ENCODE assay signal across 8 mouse cellular contexts in genomic region chr2:26932473-26933303, GRCm38 (mm10). TPM values are rescaled to one million over a fixed set of nuclear protein-coding genes. Genes with fewer than 3 reads are reported as not detected.
DNase-seq lines count a peak whose midpoint lies in the region; ATAC-seq and TF ChIP-seq lines count a peak whose summit lies in the region.

No protein-coding gene starts in this region.

- peaks cover 5 to 38% of the 10 kb centered on the region in 2 experiments; a peak in 3 of 4 replicates for H3K36me3 ChIP-seq in MEL (ENCODE audit: control insufficient read depth in 1 of 2, insufficient read depth in 2 of 2, low read length in 2 of 2)
- no peaks in the 10 kb centered on the region for H3K36me3 ChIP-seq in liver, embryonic 16.5 days (ENCODE audit: control insufficient read depth, insufficient read depth)
- H3K36me3 ChIP-seq in stomach, embryonic 15.5 days: 0 out of 2 replicates have a peak, but pooled peaks cover 15% of the 10 kb centered on the region

- H3K9me3 ChIP-seq in MEL (replicated peaks; ENCODE audit: insufficient read depth, low read length): no peaks in the 10 kb centered on the region
- H3K9me3 ChIP-seq in liver, embryonic 16.5 days (replicated peaks; ENCODE audit: control insufficient read depth, low read length): no peaks in the 10 kb centered on the region
- H3K9me3 ChIP-seq in stomach, embryonic 15.5 days: no peaks in the 10 kb centered on the region

- TF ChIP-seq POLR2A in MEL (IDR thresholded peaks at IDR 0.05; ENCODE audit: control insufficient read depth in 1 of 2, insufficient read depth in 1 of 2, low read depth in 1 of 2, low read length in 2 of 2, poor library complexity in 1 of 2): no peak
- no peak for TF ChIP-seq POLR2A in embryonic fibroblast, embryonic 13.5 days (IDR thresholded peaks at IDR 0.05; ENCODE audit: low read depth, low read length)

- WGBS in liver, embryonic 16.5 days (ENCODE audit: insufficient replicate concordance): under 1% methylated on average over 37 of the region's 49 CpGs
- WGBS in stomach, embryonic 15.5 days: under 1% methylated on average over 42 of the region's 49 CpGs

- TF ChIP-seq EP300 in MEL (IDR thresholded peaks at IDR 0.05; ENCODE audit: low read depth in 1 of 2, low read length in 2 of 2): no peak

- DNase-seq in heart, adult 9 months (ENCODE audit: low spot score in 2 of 2): peak; percentile 24 to 47
- no peak for DNase-seq in heart, adult 11 months
- DNase-seq in MEL (ENCODE audit: low read depth, low spot score): peak; percentile 59
- DNase-seq in induced T-regulatory cell, adult 2 months (ENCODE audit: low read depth): peak; percentile 54
- DNase-seq in right cerebral cortex, postnatal 36 days (ENCODE audit: low spot score in 2 of 2): no peak

- H3K4me1 ChIP-seq in MEL (ENCODE audit: control insufficient read depth in 1 of 2, insufficient read depth in 2 of 2, low read length in 2 of 2): peaks cover 19 to 46% of the 10 kb centered on the region in 2 experiments
- peaks cover 9% of the 10 kb centered on the region; the same call in 1 of the 2 replicates for H3K4me1 ChIP-seq in embryonic fibroblast, embryonic 13.5 days (ENCODE audit: control insufficient read depth, insufficient read depth, low read length)
- H3K4me1 ChIP-seq in liver, embryonic 16.5 days (ENCODE audit: control insufficient read depth, low read depth, low read length): peaks cover 38% of the 10 kb centered on the region
- H3K4me1 ChIP-seq in stomach, embryonic 15.5 days: peaks cover 23% of the 10 kb centered on the region

- no peaks in the 10 kb centered on the region for H3K27me3 ChIP-seq in MEL (ENCODE audit: control insufficient read depth in 1 of 2, insufficient read depth in 2 of 2, low read length in 2 of 2)
- no peaks in the 10 kb centered on the region for H3K27me3 ChIP-seq in liver, embryonic 16.5 days (ENCODE audit: control insufficient read depth, insufficient read depth, low read depth, low read length)
- no peaks in the 10 kb centered on the region for H3K27me3 ChIP-seq in stomach, embryonic 15.5 days (replicated peaks)

- peaks cover 53% of the 10 kb centered on the region for H3K79me2 ChIP-seq in MEL (ENCODE audit: control insufficient read depth, insufficient read depth, low read length, poor library complexity)

- H3K4me3 ChIP-seq in MEL (ENCODE audit: control insufficient read depth in 1 of 2, insufficient read depth in 1 of 2, low read depth in 2 of 2, low read length in 2 of 2): peak overlapping the region; percentile 73 to 99
- peak overlapping the region; percentile 96 for H3K4me3 ChIP-seq in embryonic fibroblast, embryonic 13.5 days (ENCODE audit: insufficient read depth, low read length)
- H3K4me3 ChIP-seq in liver, embryonic 16.5 days (ENCODE audit: low read depth, low read length): peak overlapping the region; percentile 92
- H3K4me3 ChIP-seq in stomach, embryonic 15.5 days (replicated peaks): peak overlapping the region; percentile 82

- ATAC-seq in liver, embryonic 16.5 days (ENCODE audit: low read depth): peak; percentile 9
- peak; percentile 40; the same call in 1 of the 2 replicates for ATAC-seq in stomach, embryonic 15.5 days (ENCODE audit: insufficient read depth, low FRiP score, low read depth)

- peak overlapping the region; percentile 94 for H3K9ac ChIP-seq in MEL (ENCODE audit: control insufficient read depth, low read depth, low read length, poor library complexity, severe bottlenecking)
- H3K9ac ChIP-seq in liver, embryonic 16.5 days (ENCODE audit: low read depth, low read length): peak overlapping the region; percentile 99
- H3K9ac ChIP-seq in stomach, embryonic 15.5 days: peak overlapping the region; percentile 99

- no peak for TF ChIP-seq RAD21 in MEL (IDR thresholded peaks at IDR 0.05; ENCODE audit: low read depth, low read length)

- no peak for TF ChIP-seq CTCF in MEL (IDR thresholded peaks at IDR 0.05 in 2 of 3, conservative IDR thresholded peaks at IDR 0.05 in 1 of 3; ENCODE audit: control insufficient read depth in 1 of 3, insufficient read depth in 1 of 3, low read depth in 2 of 3, low read length in 3 of 3, poor library complexity in 1 of 3, severe bottlenecking in 1 of 3)
- no peak for TF ChIP-seq CTCF in embryonic fibroblast, embryonic 13.5 days (IDR thresholded peaks at IDR 0.05; ENCODE audit: borderline replicate concordance, insufficient read depth, low read length)

- H3K27ac ChIP-seq in MEL (ENCODE audit: control insufficient read depth, low read depth, low read length): peak overlapping the region; percentile 56
- H3K27ac ChIP-seq in embryonic fibroblast, embryonic 13.5 days (ENCODE audit: insufficient read depth, low read length): 0 out of 2 replicates have a peak overlapping the region, but pooled peaks have one; percentile 11
- peak overlapping the region; percentile 90 for H3K27ac ChIP-seq in liver, embryonic 16.5 days (ENCODE audit: low read length)
- peak overlapping the region; percentile 89 for H3K27ac ChIP-seq in stomach, embryonic 15.5 days

- H3K4me2 ChIP-seq in liver, embryonic 16.5 days (ENCODE audit: low read depth, low read length): peak overlapping the region; percentile 91
- H3K4me2 ChIP-seq in stomach, embryonic 15.5 days: peak overlapping the region; percentile 64

TF ChIP-seq in MEL, 35 proteins besides CTCF, POLR2A, EP300 and RAD21:
- TF ChIP-seq SMC3 (IDR thresholded peaks at IDR 0.05; ENCODE audit: low read depth, low read length) (no peak), MAX (IDR thresholded peaks at IDR 0.05; ENCODE audit: low read length) (no peak), MXI1 (IDR thresholded peaks at IDR 0.05; ENCODE audit: low read depth, low read length) (peak; percentile 37; the same call in 1 of the 2 replicates), MYC (IDR thresholded peaks at IDR 0.05; ENCODE audit: low read depth, low read length) (no peak), NRF1 (IDR thresholded peaks at IDR 0.05; ENCODE audit: insufficient read depth, low read depth, low read length, poor library complexity, severe bottlenecking) (0 out of 2 replicates have a peak, but pooled peaks have one; percentile 16), TBP (IDR thresholded peaks at IDR 0.05; ENCODE audit: low read depth, low read length) (no peak), SIN3A (IDR thresholded peaks at IDR 0.05; ENCODE audit: low read length) (0 out of 2 replicates have a peak, but pooled peaks have one; percentile 54), TAL1 (IDR thresholded peaks at IDR 0.05; ENCODE audit: low read length) (no peak)

RNA-seq across cellular contexts. Expression of gene Surf4, which starts 1.0 kb away (rescaled TPM):
- total RNA-seq in MEL (2012; rRNA removed): 152 and 158 TPM in 2 replicates
- 100 to 1,000 TPM in 1 of 2 experiments, not detected in 1; 252 TPM for polyA plus RNA-seq in MEL (2012; ENCODE audit: insufficient read depth in 1 of 2, insufficient read length in 2 of 2, low read depth in 1 of 2, low replicate concordance in 2 of 2, missing spikeins in 1 of 2)
- polyA plus RNA-seq in embryonic fibroblast, embryonic 13.5 days (2011; ENCODE audit: insufficient read length, low read depth, missing spikeins): 325 and 358 TPM in 2 replicates
- polyA plus RNA-seq in liver, embryonic 16.5 days (2015; fragmentation: Nextera tagmentation; extraction: Ambion mirVana): 119 and 121 TPM in 2 replicates
- 212 and 245 TPM in 2 replicates for polyA plus RNA-seq in stomach, embryonic 15.5 days (2015; fragmentation: Nextera tagmentation; extraction: Ambion mirVana)

RNA-seq across cellular contexts. Expression of gene Stkld1, which starts 1.2 kb away (rescaled TPM):
- not detected in 2 replicates for total RNA-seq in MEL (2012; rRNA removed)
- under 1 TPM in 1 of 2 experiments, not detected in 1; 0.25 TPM for polyA plus RNA-seq in MEL (2012; ENCODE audit: insufficient read depth in 1 of 2, insufficient read length in 2 of 2, low read depth in 1 of 2, low replicate concordance in 2 of 2, missing spikeins in 1 of 2)
- polyA plus RNA-seq in embryonic fibroblast, embryonic 13.5 days (2011; ENCODE audit: insufficient read length, low read depth, missing spikeins): not detected in 2 replicates
- 0.04 TPM in 2 replicates for polyA plus RNA-seq in liver, embryonic 16.5 days (2015; fragmentation: Nextera tagmentation; extraction: Ambion mirVana)
- polyA plus RNA-seq in stomach, embryonic 15.5 days (2015; fragmentation: Nextera tagmentation; extraction: Ambion mirVana): 0.08 TPM in 1 of 2 replicates, not detected in the other

RNA-seq across cellular contexts. Expression of gene Surf1, which starts 16.4 kb away (rescaled TPM):
- total RNA-seq in MEL (2012; rRNA removed): 52.1 and 56.5 TPM in 2 replicates
- polyA plus RNA-seq in MEL (2012; ENCODE audit: insufficient read depth in 1 of 2, insufficient read length in 2 of 2, low read depth in 1 of 2, low replicate concordance in 2 of 2, missing spikeins in 1 of 2): 10 to 100 TPM in 1 of 2 experiments, not detected in 1; 74.8 TPM
- polyA plus RNA-seq in embryonic fibroblast, embryonic 13.5 days (2011; ENCODE audit: insufficient read length, low read depth, missing spikeins): 38.8 and 47.8 TPM in 2 replicates
- polyA plus RNA-seq in liver, embryonic 16.5 days (2015; fragmentation: Nextera tagmentation; extraction: Ambion mirVana): 31.5 and 32.4 TPM in 2 replicates
- polyA plus RNA-seq in stomach, embryonic 15.5 days (2015; fragmentation: Nextera tagmentation; extraction: Ambion mirVana): 62.1 and 65.7 TPM in 2 replicates

RNA-seq across cellular contexts. Expression of gene Surf2, which starts 16.5 kb away (rescaled TPM):
- 41.0 and 63.1 TPM in 2 replicates for total RNA-seq in MEL (2012; rRNA removed)
- 10 to 100 TPM in 1 of 2 experiments, not detected in 1; 84.8 TPM for polyA plus RNA-seq in MEL (2012; ENCODE audit: insufficient read depth in 1 of 2, insufficient read length in 2 of 2, low read depth in 1 of 2, low replicate concordance in 2 of 2, missing spikeins in 1 of 2)
- 29.3 and 33.6 TPM in 2 replicates for polyA plus RNA-seq in embryonic fibroblast, embryonic 13.5 days (2011; ENCODE audit: insufficient read length, low read depth, missing spikeins)
- polyA plus RNA-seq in liver, embryonic 16.5 days (2015; fragmentation: Nextera tagmentation; extraction: Ambion mirVana): 17.4 and 17.9 TPM in 2 replicates
- 40.4 and 40.8 TPM in 2 replicates for polyA plus RNA-seq in stomach, embryonic 15.5 days (2015; fragmentation: Nextera tagmentation; extraction: Ambion mirVana)

RNA-seq across cellular contexts. Expression of gene Rpl7a, which starts 22.1 kb away (rescaled TPM):
- total RNA-seq in MEL (2012; rRNA removed): 3,335 and 3,552 TPM in 2 replicates
- 1,000 to 10,000 TPM in 1 of 2 experiments, not detected in 1; 1,526 TPM for polyA plus RNA-seq in MEL (2012; ENCODE audit: insufficient read depth in 1 of 2, insufficient read length in 2 of 2, low read depth in 1 of 2, low replicate concordance in 2 of 2, missing spikeins in 1 of 2)
- polyA plus RNA-seq in embryonic fibroblast, embryonic 13.5 days (2011; ENCODE audit: insufficient read length, low read depth, missing spikeins): 448 and 480 TPM in 2 replicates
- 297 and 333 TPM in 2 replicates for polyA plus RNA-seq in liver, embryonic 16.5 days (2015; fragmentation: Nextera tagmentation; extraction: Ambion mirVana)
- polyA plus RNA-seq in stomach, embryonic 15.5 days (2015; fragmentation: Nextera tagmentation; extraction: Ambion mirVana): 494 and 609 TPM in 2 replicates

Comparison
In these comparisons a context has a peak if more than half of its experiments do, and no peak if none do; other contexts are left out.
1. DNase-seq: peak in heart, adult 9 months (2 of 2), MEL (single experiment) and induced T-regulatory cell, adult 2 months (single experiment); none in heart, adult 11 months (single experiment) and right cerebral cortex, postnatal 36 days (0 of 2).
2. H3K27ac ChIP-seq: peak in every context shown above with its lines; median percentile 90 in liver, embryonic 16.5 days; 89 in stomach, embryonic 15.5 days; 56 in MEL; 11 in embryonic fibroblast, embryonic 13.5 days.
3. Peak in every context shown above with its lines, with median percentiles within 50 percentile points of each other: H3K4me3 ChIP-seq and H3K9ac ChIP-seq.